Mouse (Mus musculus): ENCODE measurements around the gene Fam71e2.

DNA sequence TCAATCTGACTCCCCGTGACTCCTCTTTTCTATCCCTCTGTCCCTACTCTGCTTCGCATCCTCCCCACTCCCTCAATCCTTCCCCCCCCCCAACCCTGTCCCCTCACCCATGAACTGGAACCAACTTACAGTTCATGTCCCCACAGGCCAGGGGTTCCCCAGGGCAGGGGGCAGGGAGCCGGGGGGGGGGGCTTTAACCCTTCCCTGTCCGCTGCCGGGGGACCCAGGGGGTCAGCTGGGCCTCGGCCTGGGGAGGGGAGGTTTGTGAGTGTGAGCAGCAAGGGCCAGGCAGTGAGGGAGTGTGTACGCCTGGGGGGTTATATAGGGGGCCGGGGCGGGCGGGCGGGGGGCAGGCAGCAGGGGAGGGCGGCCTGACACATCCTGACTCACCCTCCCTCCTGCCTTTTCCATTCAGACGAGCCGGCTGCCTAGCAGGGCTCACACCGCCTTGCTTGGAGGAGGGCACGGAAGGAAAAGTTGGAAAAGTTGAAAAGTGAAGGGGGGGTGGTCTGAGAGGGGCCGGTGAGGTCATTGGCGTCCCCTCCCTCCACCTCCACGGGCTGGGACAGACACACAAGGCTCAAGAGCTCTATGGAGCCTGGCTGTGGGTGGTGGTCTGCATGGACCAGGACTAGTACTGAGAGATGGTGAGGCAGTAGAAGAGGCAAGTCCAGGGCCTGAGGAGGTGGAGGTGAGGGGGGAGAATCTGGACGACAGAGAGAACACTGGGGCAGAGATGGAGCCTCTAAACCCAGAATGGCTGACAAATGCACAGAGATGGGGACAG lies 6.9 kb upstream of the Fam71e2 start:
- no peak for TF ChIP-seq CTCF (IDR thresholded peaks at IDR 0.05; ENCODE audit: borderline replicate concordance, control insufficient read depth, extremely low read depth, insufficient read depth, low read length, poor library complexity)
- no peak for TF ChIP-seq POLR2A (IDR thresholded peaks at IDR 0.05; ENCODE audit: control insufficient read depth, extremely low read depth, insufficient read depth, low read length, poor library complexity)
